Mouse (Mus musculus): ENCODE measurements around the gene Tmem135.

The Tmem135 gene

GRCm38 (mm10) chr7:89115633-89116032 lies 288.4 kb downstream of the Tmem135 start:
- CTCF ChIA-PET, result no interaction called here

DNA sequence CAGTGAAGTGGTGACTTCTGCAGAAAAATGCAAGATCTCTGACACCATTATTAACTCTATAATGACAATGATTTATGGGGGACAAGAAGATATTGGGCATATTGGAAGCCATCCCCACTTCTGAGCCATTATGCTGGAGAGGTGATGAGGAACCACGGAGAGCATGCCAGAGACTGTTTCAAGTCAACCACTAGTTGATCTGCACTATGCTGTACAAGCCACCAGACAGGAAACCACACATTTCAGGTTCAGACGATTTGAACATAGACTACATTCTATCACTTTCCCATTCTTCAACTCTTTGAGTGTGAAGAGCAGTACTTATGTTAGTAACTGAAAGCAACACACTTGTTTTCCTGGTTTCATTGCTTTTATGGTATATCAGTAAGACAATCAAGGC lies 297.6 kb downstream of the Tmem135 start:
- POLR2A ChIA-PET, result no interaction called here
- CTCF ChIA-PET, result no interaction called here

More at GRCm38 (mm10) chr7:89115633-89116032, 288.4 kb downstream of the Tmem135 start:
- POLR2A ChIA-PET, result no interaction called here

- ChIA-PET CTCF (no interaction called here), POLR2A (no interaction called here)
These were observed 304.3 kb downstream of the Tmem135 start for GRCm38 (mm10) chr7:89099756-89100155.
